Mouse (Mus musculus): ENCODE data around the gene Fam193a. TPM values are rescaled to one million over a fixed set of nuclear protein-coding genes. Genes with fewer than 3 reads are reported as not detected.

The Fam193a gene
- total RNA-seq, 1 experiment: 19.0 TPM

GRCm38 (mm10) chr5:34513466-34514217 lies 143.9 kb downstream of the Fam193a start, which contains the start of gene Tnip2:
Tnip2 (minus strand) TSS chr5:34513991.
- Histone ChIP-seq H3K4me1 (ENCODE audit: control insufficient read depth in 2 of 2, insufficient read depth in 2 of 2, low read length in 2 of 2, poor library complexity in 1 of 2) (peaks cover 0 to 5% of the 10 kb centered on the region in 2 experiments; a peak in 2 of 4 replicates), H3K36me3 (ENCODE audit: control insufficient read depth, insufficient read depth, low read length, poor library complexity, severe bottlenecking) (no peaks in the 10 kb centered on the region), H3K9me3 (ENCODE audit: control insufficient read depth, insufficient read depth, low read depth, low read length) (no peaks in the 10 kb centered on the region), H3K4me3 (ENCODE audit: insufficient read depth in 1 of 2, low read depth in 1 of 2, low read length in 2 of 2, poor library complexity in 1 of 2, severe bottlenecking in 1 of 2) (peak within 1 kb of the TSS; percentile 79 to 87), H3K9ac (ENCODE audit: insufficient read depth, low read depth, low read length, poor library complexity, severe bottlenecking) (peak within 1 kb of the TSS; percentile 80), H3K27ac (ENCODE audit: insufficient read depth, low read depth, low read length, poor library complexity, severe bottlenecking) (no peak within 1 kb of the TSS)
- in situ Hi-C loops (cut with MboI; ENCODE audit: low sequenced_read_pairs in 2 of 2, unreplicated experiment in 2 of 2): loop anchor here in 1 of 2 experiments (10.0 kb wide), 1 partner anchor 131 kb away; no protein-coding TSS in a partner anchor
- TF ChIP-seq ZNF384 (IDR thresholded peaks at IDR 0.05; ENCODE audit: low read depth, low read length) (no peak), ZC3H11A (IDR thresholded peaks at IDR 0.05; ENCODE audit: borderline replicate concordance, low read depth, low read length) (no peak), CHD2 (IDR thresholded peaks at IDR 0.05; ENCODE audit: low read depth, low read length) (no peak), HCFC1 (IDR thresholded peaks at IDR 0.05; ENCODE audit: borderline replicate concordance, insufficient read depth, low read length) (peak; percentile 43; the same call in 1 of the 2 replicates), MAFK (IDR thresholded peaks at IDR 0.05; ENCODE audit: insufficient read depth, low read depth, low read length) (no peak)
- peak; percentile 95 for DNase-seq (ENCODE audit: low read depth, low spot score)

DNA sequence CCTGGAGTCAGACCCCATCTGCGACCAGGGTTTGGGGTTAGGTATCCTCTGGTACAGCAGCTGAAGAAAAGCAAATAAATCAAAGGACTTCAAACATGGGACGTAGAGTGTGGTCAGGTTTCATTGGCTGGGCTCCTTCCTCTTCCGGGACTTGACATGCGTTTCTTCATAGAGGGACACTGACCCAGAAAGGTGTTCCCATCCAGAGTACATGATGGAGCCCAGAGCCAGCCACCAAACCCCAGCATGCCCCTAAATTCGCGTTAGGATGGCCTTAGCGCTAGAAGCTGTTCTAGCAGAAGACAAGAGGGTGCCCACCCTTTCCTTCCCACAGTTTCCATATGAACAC lies 144.5 kb downstream of the Fam193a start:
- in situ Hi-C loops (cut with MboI; ENCODE audit: low sequenced_read_pairs in 2 of 2, unreplicated experiment in 2 of 2): loop anchor here in 1 of 2 experiments (10.0 kb wide), 1 partner anchor 131 kb away; no protein-coding TSS in a partner anchor
- no peak overlapping the region for H3K27ac ChIP-seq (ENCODE audit: insufficient read depth, low read depth, low read length, poor library complexity, severe bottlenecking)
- peaks cover 0 to 5% of the 10 kb centered on the region in 2 experiments; a peak in 2 of 4 replicates for H3K4me1 ChIP-seq (ENCODE audit: control insufficient read depth in 2 of 2, insufficient read depth in 2 of 2, low read length in 2 of 2, poor library complexity in 1 of 2)
- no peak overlapping the region for H3K9ac ChIP-seq (ENCODE audit: insufficient read depth, low read depth, low read length, poor library complexity, severe bottlenecking)
- H3K9me3 ChIP-seq (ENCODE audit: control insufficient read depth, insufficient read depth, low read depth, low read length): no peaks in the 10 kb centered on the region
- TF ChIP-seq CHD2 (IDR thresholded peaks at IDR 0.05; ENCODE audit: low read depth, low read length): no peak
- TF ChIP-seq ZC3H11A (IDR thresholded peaks at IDR 0.05; ENCODE audit: borderline replicate concordance, low read depth, low read length): no peak
- TF ChIP-seq ZNF384 (IDR thresholded peaks at IDR 0.05; ENCODE audit: low read depth, low read length): no peak
- no peak for TF ChIP-seq HCFC1 (IDR thresholded peaks at IDR 0.05; ENCODE audit: borderline replicate concordance, insufficient read depth, low read length)
- no peak for TF ChIP-seq MAFK (IDR thresholded peaks at IDR 0.05; ENCODE audit: insufficient read depth, low read depth, low read length)
- H3K4me3 ChIP-seq (ENCODE audit: insufficient read depth in 1 of 2, low read depth in 1 of 2, low read length in 2 of 2, poor library complexity in 1 of 2, severe bottlenecking in 1 of 2): peak overlapping the region in 1 of 2 experiments; percentile 87; a peak in 2 of 4 replicates
- no peaks in the 10 kb centered on the region for H3K36me3 ChIP-seq (ENCODE audit: control insufficient read depth, insufficient read depth, low read length, poor library complexity, severe bottlenecking)
- no peak for DNase-seq (ENCODE audit: low read depth, low spot score)

GRCm38 (mm10) chr5:34515096-34515495 lies 145.4 kb downstream of the Fam193a start:
- Histone ChIP-seq H3K4me3 (ENCODE audit: insufficient read depth in 1 of 2, low read depth in 1 of 2, low read length in 2 of 2, poor library complexity in 1 of 2, severe bottlenecking in 1 of 2) (no peak overlapping the region), H3K36me3 (ENCODE audit: control insufficient read depth, insufficient read depth, low read length, poor library complexity, severe bottlenecking) (no peaks in the 10 kb centered on the region), H3K4me1 (ENCODE audit: control insufficient read depth in 2 of 2, insufficient read depth in 2 of 2, low read length in 2 of 2, poor library complexity in 1 of 2) (peaks cover 0 to 5% of the 10 kb centered on the region in 2 experiments; a peak in 2 of 4 replicates), H3K27ac (ENCODE audit: insufficient read depth, low read depth, low read length, poor library complexity, severe bottlenecking) (no peak overlapping the region), H3K9ac (ENCODE audit: insufficient read depth, low read depth, low read length, poor library complexity, severe bottlenecking) (no peak overlapping the region), H3K9me3 (ENCODE audit: control insufficient read depth, insufficient read depth, low read depth, low read length) (no peaks in the 10 kb centered on the region)
- DNase-seq (ENCODE audit: low read depth, low spot score): no peak
- in situ Hi-C loops (cut with MboI; ENCODE audit: low sequenced_read_pairs in 2 of 2, unreplicated experiment in 2 of 2): loop anchor here in 1 of 2 experiments (10.0 kb wide), 1 partner anchor 130 kb away; no protein-coding TSS in a partner anchor
- TF ChIP-seq ZC3H11A (IDR thresholded peaks at IDR 0.05; ENCODE audit: borderline replicate concordance, low read depth, low read length) (no peak), ZNF384 (IDR thresholded peaks at IDR 0.05; ENCODE audit: low read depth, low read length) (no peak), HCFC1 (IDR thresholded peaks at IDR 0.05; ENCODE audit: borderline replicate concordance, insufficient read depth, low read length) (no peak), MAFK (IDR thresholded peaks at IDR 0.05; ENCODE audit: insufficient read depth, low read depth, low read length) (no peak), CHD2 (IDR thresholded peaks at IDR 0.05; ENCODE audit: low read depth, low read length) (no peak)

DNA sequence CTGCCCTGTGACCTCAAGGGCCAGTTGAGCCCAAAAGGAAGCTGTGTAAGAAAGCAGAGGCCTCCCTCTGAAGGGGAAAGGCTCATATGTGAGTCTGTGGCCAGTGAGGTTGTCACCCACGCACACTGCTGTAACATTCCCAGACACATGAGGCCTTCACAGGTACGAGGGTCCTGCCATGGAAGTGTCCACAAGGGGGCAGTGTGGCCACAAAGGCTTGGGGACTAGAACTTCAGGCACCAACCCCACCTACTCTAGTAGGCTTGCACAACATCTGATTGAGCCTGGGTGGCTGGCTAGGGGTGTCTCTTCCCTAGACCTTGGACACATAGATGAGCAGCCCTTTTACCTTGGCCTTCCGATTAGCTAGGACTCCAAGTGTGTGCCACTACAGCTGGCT lies 148.2 kb downstream of the Fam193a start:
- H3K9ac ChIP-seq (ENCODE audit: insufficient read depth, low read depth, low read length, poor library complexity, severe bottlenecking): peak overlapping the region; percentile 1; the same call in 1 of the 2 replicates
- DNase-seq (ENCODE audit: low read depth, low spot score): peak; percentile 93
- TF ChIP-seq HCFC1 (IDR thresholded peaks at IDR 0.05; ENCODE audit: borderline replicate concordance, insufficient read depth, low read length) (no peak), ZNF384 (IDR thresholded peaks at IDR 0.05; ENCODE audit: low read depth, low read length) (no peak), CHD2 (IDR thresholded peaks at IDR 0.05; ENCODE audit: low read depth, low read length) (no peak), ZC3H11A (IDR thresholded peaks at IDR 0.05; ENCODE audit: borderline replicate concordance, low read depth, low read length) (no peak; the same call in 1 of the 2 replicates), MAFK (IDR thresholded peaks at IDR 0.05; ENCODE audit: insufficient read depth, low read depth, low read length) (no peak)
- no peak overlapping the region for H3K4me3 ChIP-seq (ENCODE audit: insufficient read depth in 1 of 2, low read depth in 1 of 2, low read length in 2 of 2, poor library complexity in 1 of 2, severe bottlenecking in 1 of 2)
- in situ Hi-C loops (cut with MboI; ENCODE audit: low sequenced_read_pairs in 2 of 2, unreplicated experiment in 2 of 2): loop anchor here in 1 of 2 experiments (10.0 kb wide), 1 partner anchor 127 kb away; no protein-coding TSS in a partner anchor
- H3K27ac ChIP-seq (ENCODE audit: insufficient read depth, low read depth, low read length, poor library complexity, severe bottlenecking): no peak overlapping the region
- peaks cover 0 to 5% of the 10 kb centered on the region in 2 experiments; a peak in 2 of 4 replicates for H3K4me1 ChIP-seq (ENCODE audit: control insufficient read depth in 2 of 2, insufficient read depth in 2 of 2, low read length in 2 of 2, poor library complexity in 1 of 2)
- H3K9me3 ChIP-seq (ENCODE audit: control insufficient read depth, insufficient read depth, low read depth, low read length): no peaks in the 10 kb centered on the region
- H3K36me3 ChIP-seq (ENCODE audit: control insufficient read depth, insufficient read depth, low read length, poor library complexity, severe bottlenecking): no peaks in the 10 kb centered on the region
